Mouse (Mus musculus) thymus, adult 2 months (tissue): Measurements from ENCODE around the gene Trmt1l. TPM values are rescaled to one million over a fixed set of nuclear protein-coding genes. Genes with fewer than 3 reads are reported as not detected.
"Not testable (repeated sequence)": the region's sequence is repeated elsewhere in the genome, so short reads cannot be mapped to it uniquely, and the experiment has no call there.

Experiments
- DNase-seq: peaks from one replicate; pipeline ENCODE4 v3.0.0; 2021
- H3K27ac ChIP-seq: fragments of 200-500 bp; 2 replicates; pipeline ENCODE4 v1.5.1; 2012; ENCODE audit warnings: low read length, control low read depth; ENCODE audit not compliant: control insufficient read depth, insufficient read depth
- H3K27me3 ChIP-seq: fragments of 200-500 bp; 2 replicates; pipeline ENCODE4 v1.6.1; 2012; ENCODE audit warnings: mild to moderate bottlenecking, low read length, moderate library complexity, mixed read lengths; ENCODE audit not compliant: control insufficient read depth, insufficient read depth
- H3K36me3 ChIP-seq: fragments of 200-500 bp; 2 replicates; pipeline ENCODE4 v1.6.1; 2012; ENCODE audit warnings: mild to moderate bottlenecking, low read length, moderate library complexity; ENCODE audit not compliant: control insufficient read depth, insufficient read depth
- H3K4me1 ChIP-seq: fragments of 200-500 bp; replicated peaks from 2 replicates; pipeline ENCODE4 v1.6.1; 2012; ENCODE audit warnings: low read length; ENCODE audit not compliant: control insufficient read depth, insufficient read depth
- H3K4me3 ChIP-seq: fragments of 200-500 bp; 2 replicates; pipeline ENCODE4 v1.5.1; 2012; ENCODE audit warnings: mild to moderate bottlenecking, low read length, control low read depth, moderate library complexity; ENCODE audit not compliant: control insufficient read depth, insufficient read depth
- CTCF ChIP-seq: fragments of 200-500 bp; IDR thresholded peaks from 2 replicates; pipeline ENCODE4 v1.5.1; 2012; ENCODE audit warnings: mild to moderate bottlenecking, control low read depth, low read length, moderate library complexity, borderline replicate concordance; ENCODE audit not compliant: control insufficient read depth, poor library complexity, insufficient read depth; ENCODE audit errors: extremely low read depth
- POLR2A ChIP-seq: fragments of 200-500 bp; IDR thresholded peaks from 2 replicates; pipeline ENCODE4 v1.6.1; 2012; ENCODE audit warnings: mild to moderate bottlenecking, low read length, control low read depth, moderate library complexity; ENCODE audit not compliant: control insufficient read depth, poor library complexity, insufficient read depth; ENCODE audit errors: extremely low read depth
- WGBS: fragments of 180-500 bp; shearing (Covaris S2); methylation state at CpG from one replicate; pipeline ENCODE4 v1.1.7; 2018; 5-methylcytosine and 5-hydroxymethylcytosine counted together
- polyA plus RNA-seq: library from polyadenylated mRNA; depleted of rRNA; stranded (reverse); fragments of >200 nt; gene quantifications from 2 replicates; pipeline ENCODE4 v1.2.3, GENCODE M21; 2012

The Trmt1l gene
- polyA plus RNA-seq, 1 experiment, result 21.8 TPM

DNA sequence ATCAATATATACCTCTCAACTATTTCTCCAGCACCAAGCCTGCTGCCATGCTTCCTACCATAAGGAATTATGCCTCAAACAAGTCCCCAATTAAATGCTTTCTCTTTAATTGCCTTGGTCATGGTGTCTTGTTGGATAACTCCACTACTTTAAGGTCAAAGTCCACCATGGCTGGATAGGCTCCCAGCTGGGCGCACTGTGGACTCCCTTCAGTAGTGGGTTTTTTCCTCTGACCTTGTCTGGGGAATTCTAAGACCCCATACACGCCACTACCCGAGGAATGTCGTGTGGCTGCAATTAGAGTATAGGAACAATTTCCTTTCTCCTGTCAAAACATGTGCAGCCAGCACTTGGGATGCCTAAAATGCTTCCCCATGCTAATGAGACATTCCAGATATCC lies 36.6 kb downstream of the Trmt1l start:
- WGBS, result 86% methylated on average over 4 of the region's 4 CpGs
- Histone ChIP-seq H3K27ac (no peak overlapping the region), H3K4me3 (no peak overlapping the region), H3K4me1 (no peaks in the 10 kb centered on the region), H3K36me3 (no peaks in the 10 kb centered on the region; the same call in 1 of the 2 replicates), H3K27me3 (no peaks in the 10 kb centered on the region)
- no peak for DNase-seq
- TF ChIP-seq POLR2A (no peak), CTCF (no peak)

GRCm38 (mm10) chr1:151466571-151466970 lies 38.2 kb downstream of the Trmt1l start:
- WGBS, result 92% methylated on average over 4 of the region's 4 CpGs
- H3K36me3 ChIP-seq, result peaks cover 5% of the 10 kb centered on the region
- H3K4me1 ChIP-seq, result no peaks in the 10 kb centered on the region
- no peak for TF ChIP-seq POLR2A
- TF ChIP-seq CTCF, result no peak
- DNase-seq, result no peak
- no peaks in the 10 kb centered on the region for H3K27me3 ChIP-seq
- H3K4me3 ChIP-seq, result no peak overlapping the region
- H3K27ac ChIP-seq, result no peak overlapping the region

DNA sequence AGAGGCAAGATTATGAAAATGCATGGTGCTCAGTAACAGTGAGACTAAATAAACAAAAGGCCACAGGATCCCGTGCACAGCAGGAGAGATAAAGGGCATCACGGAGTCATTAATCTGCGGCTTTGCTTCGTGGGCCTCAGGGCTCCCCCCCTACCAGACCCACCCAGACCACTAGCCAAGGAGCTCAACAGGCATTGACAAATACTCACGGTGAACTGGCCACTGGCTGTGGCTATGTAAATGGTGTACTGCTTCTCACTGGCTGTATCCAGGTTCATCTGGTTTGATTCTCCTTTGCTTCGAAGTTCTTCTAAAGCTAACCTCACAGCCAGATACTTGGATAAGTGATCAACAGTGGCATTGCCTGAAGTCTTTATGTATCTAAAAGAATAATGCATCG lies 43.1 kb downstream of the Trmt1l start:
- H3K4me3 ChIP-seq, result no peak overlapping the region
- peaks cover 45% of the 10 kb centered on the region for H3K36me3 ChIP-seq
- no peak for TF ChIP-seq CTCF
- no peak for TF ChIP-seq POLR2A
- DNase-seq, result no peak
- H3K4me1 ChIP-seq, result no peaks in the 10 kb centered on the region
- no peaks in the 10 kb centered on the region for H3K27me3 ChIP-seq
- 97% methylated on average over 7 of the region's 7 CpGs for WGBS
- no peak overlapping the region for H3K27ac ChIP-seq

DNA sequence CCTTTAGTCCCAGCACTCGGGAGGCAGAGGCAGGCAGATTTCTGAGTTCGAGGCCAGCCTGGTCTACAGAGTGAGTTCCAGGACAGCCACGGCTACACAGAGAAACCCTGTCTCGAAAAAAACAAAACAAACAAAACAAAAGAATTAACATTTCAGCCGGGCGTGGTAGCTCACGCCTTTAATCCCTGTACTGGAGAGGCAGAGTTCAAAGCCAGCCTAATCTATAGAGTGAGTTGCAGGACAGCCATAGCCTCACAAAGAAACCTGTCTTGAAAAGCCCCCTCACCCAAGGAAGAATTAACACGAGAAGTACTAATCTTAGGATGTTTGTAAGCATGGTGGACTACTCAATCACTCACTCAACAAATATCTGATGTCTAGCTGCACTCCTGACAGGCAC lies 44.0 kb downstream of the Trmt1l start:
- H3K36me3 ChIP-seq, result peaks cover 52% of the 10 kb centered on the region
- WGBS, result 93% methylated on average over 8 of the region's 8 CpGs
- H3K27ac ChIP-seq, H3K4me3 ChIP-seq, DNase-seq, H3K27me3 ChIP-seq, H3K4me1 ChIP-seq: not testable (repeated sequence)

DNA sequence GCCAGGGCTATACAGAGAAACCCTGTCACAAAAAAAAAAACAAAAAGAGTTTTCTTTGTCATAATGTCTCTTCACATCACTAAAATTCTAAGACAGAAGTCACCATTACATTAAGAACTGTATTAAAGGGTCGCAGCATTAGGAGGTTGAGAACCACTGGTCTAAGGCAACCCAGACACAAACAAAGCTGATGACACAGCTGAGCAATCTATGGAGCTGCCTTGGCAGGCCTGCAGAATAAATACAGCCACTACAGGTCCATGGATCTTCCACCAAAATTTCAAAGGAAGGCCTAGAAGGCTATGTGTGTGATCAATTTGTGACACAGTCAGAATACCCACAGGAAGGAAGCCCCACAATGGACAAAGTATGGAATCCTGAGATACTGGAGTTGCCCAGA lies 54.2 kb downstream of the Trmt1l start:
- H3K4me1 ChIP-seq, result no peaks in the 10 kb centered on the region
- H3K4me3 ChIP-seq, result no peak overlapping the region
- H3K27ac ChIP-seq, result no peak overlapping the region
- H3K36me3 ChIP-seq, result no peaks in the 10 kb centered on the region; the same call in 1 of the 2 replicates
- H3K27me3 ChIP-seq, result no peaks in the 10 kb centered on the region
- TF ChIP-seq POLR2A, result no peak
- no peak for TF ChIP-seq CTCF
- DNase-seq, result no peak
- whole genome bisulfite sequencing, result 100% methylated on average over 1 of the region's 1 CpGs

DNA sequence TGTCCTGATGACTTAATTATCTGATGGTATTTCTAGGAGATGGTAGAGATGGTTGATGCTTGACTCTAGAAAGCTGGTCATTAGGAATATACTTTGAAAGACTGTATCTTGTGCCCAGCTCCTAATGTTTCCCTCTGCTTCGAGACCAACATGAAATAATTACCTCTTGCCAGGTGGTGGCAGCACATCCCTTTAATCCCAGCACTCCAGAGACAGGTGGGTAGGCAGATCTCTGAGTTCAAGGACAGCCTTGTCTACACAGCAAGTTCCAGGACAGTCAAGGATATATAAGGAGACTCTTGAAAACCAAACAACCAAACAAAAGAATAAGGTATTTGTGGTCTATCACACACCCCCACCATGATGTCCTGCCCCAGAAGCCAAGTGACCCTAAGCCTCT lies 55.2 kb downstream of the Trmt1l start:
- H3K4me1 ChIP-seq, result peaks cover 2% of the 10 kb centered on the region; the same call in 1 of the 2 replicates
- no peaks in the 10 kb centered on the region for H3K36me3 ChIP-seq
- peak; percentile 50 for DNase-seq
- no peak for TF ChIP-seq CTCF
- no peak for TF ChIP-seq POLR2A
- no peak overlapping the region for H3K4me3 ChIP-seq
- 61% methylated on average over 1 of the region's 1 CpGs for WGBS
- no peak overlapping the region for H3K27ac ChIP-seq
- H3K27me3 ChIP-seq, result no peaks in the 10 kb centered on the region

DNA sequence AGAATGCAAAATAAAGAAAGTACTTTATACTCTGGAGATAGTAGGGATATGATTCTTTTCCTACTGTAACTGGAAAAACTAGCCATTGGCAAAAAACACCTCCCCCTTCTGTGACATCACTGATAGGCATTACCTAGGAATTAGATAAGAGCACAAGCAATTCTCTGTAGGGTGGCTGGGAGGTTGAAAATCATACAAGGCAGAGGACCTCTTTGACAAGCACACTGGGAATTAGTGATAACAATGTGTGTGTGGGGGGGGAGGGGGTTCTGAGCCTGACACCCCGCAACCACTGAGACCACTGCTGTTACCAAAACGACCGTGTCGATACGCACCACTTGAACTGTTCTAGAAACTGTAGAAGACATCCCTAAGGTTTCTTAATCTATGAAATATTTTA lies 56.4 kb downstream of the Trmt1l start:
- TF ChIP-seq POLR2A (no peak), CTCF (no peak)
- H3K36me3 ChIP-seq, result no peaks in the 10 kb centered on the region
- H3K27ac ChIP-seq, result no peak overlapping the region
- no peak for DNase-seq
- 91% methylated on average over 5 of the region's 5 CpGs for WGBS
- no peak overlapping the region for H3K4me3 ChIP-seq
- no peaks in the 10 kb centered on the region for H3K27me3 ChIP-seq
- peaks cover 2% of the 10 kb centered on the region for H3K4me1 ChIP-seq
